Mouse (Mus musculus): ENCODE data around the gene Hoxc4. TPM values are rescaled to one million over a fixed set of nuclear protein-coding genes. Genes with fewer than 3 reads are reported as not detected.

Hoxc4 gene
- total and polyA plus RNA-seq, 3 experiments: 12.2 to 60.1 (median 29.3) TPM

DNA sequence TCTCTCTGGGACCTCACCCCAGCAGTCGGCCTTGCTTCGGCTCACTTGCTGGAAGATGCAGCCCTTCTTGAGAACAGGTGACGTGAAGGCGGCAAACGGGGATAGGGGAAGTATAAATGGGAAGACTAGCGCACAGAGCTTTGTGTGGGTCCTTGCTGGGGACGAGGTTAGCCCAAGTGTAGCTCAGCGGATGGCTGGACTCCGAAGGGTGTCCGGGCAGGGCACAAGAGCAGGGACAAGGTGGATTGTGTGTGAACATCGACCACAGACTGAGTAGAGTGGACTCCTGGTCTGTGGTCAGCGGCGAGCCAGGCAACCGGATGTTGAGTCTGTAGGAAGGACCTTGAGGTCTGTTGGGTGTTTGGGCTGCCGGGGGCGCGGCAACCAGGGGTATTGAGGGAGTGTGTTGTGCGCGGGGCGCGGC, 43.0 kb upstream of the Hoxc4 start:
- peaks cover 54% of the 10 kb centered on the region for H3K27me3 ChIP-seq (ENCODE audit: insufficient read depth, low read length)
- no peaks in the 10 kb centered on the region for H3K9me3 ChIP-seq (replicated peaks)
- DNase-seq (ENCODE audit: low spot score): no peak
- peaks cover 69% of the 10 kb centered on the region for H3K4me1 ChIP-seq (ENCODE audit: insufficient read depth, low read depth, low read length)
- H3K4me3 ChIP-seq (ENCODE audit: low read depth, low read length): peak overlapping the region; percentile 73
- no peaks in the 10 kb centered on the region for H3K36me3 ChIP-seq (replicated peaks)
- ATAC-seq (ENCODE audit: extremely low read depth, insufficient number of reproducible peaks, low FRiP score, poor library complexity, severe bottlenecking): no peak
- TF ChIP-seq CTCF (IDR thresholded peaks at IDR 0.05; ENCODE audit: low read depth, low read length) (no peak), GATA1 (IDR thresholded peaks at IDR 0.05; ENCODE audit: borderline replicate concordance, low read length) (no peak), TAL1 (conservative IDR thresholded peaks at IDR 0.05; ENCODE audit: low read depth, low read length) (no peak), GATA2 (IDR thresholded peaks at IDR 0.05; ENCODE audit: borderline replicate concordance, low read depth, low read length) (no peak), POLR2AphosphoS5 (IDR thresholded peaks at IDR 0.05; ENCODE audit: insufficient replicate concordance, low read depth, low read length) (no peak)

DNA sequence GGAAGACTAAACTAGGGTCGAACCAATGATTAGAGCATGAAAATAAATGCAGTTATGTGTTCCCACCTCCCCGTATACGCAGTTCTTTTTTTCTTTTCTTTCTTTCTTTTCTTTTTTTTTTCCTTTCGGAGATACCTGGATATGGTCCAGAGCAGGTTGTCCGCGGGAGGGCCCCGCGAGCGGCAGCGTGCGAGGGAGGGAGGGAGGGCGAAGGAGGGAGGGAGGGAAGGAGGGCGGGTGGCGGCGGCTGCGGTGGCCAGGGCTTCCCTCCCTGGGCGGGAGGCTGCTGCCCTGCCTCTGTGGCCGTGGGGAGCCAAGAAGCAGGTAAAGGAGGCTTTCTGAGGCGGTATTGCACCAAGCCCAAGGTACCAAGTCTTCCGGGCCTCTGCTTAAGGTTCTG, 42.6 kb upstream of the Hoxc4 start, which contains the start of gene Hoxc9:
Gene Hoxc9, plus strand, starts transcription at position 269 of the 400 bp plus-strand sequence.
- Histone ChIP-seq H3K9me3 (replicated peaks) (no peaks in the 10 kb centered on the region), H3K36me3 (replicated peaks) (no peaks in the 10 kb centered on the region), H3K4me3 (ENCODE audit: low read depth, low read length) (peak within 1 kb of the TSS; percentile 73), H3K27me3 (ENCODE audit: insufficient read depth, low read length) (peaks cover 49% of the 10 kb centered on the region), H3K4me1 (ENCODE audit: insufficient read depth, low read depth, low read length) (peaks cover 69% of the 10 kb centered on the region)
- TF ChIP-seq GATA2 (IDR thresholded peaks at IDR 0.05; ENCODE audit: borderline replicate concordance, low read depth, low read length) (no peak), POLR2AphosphoS5 (IDR thresholded peaks at IDR 0.05; ENCODE audit: insufficient replicate concordance, low read depth, low read length) (no peak), CTCF (IDR thresholded peaks at IDR 0.05; ENCODE audit: low read depth, low read length) (no peak), GATA1 (IDR thresholded peaks at IDR 0.05; ENCODE audit: borderline replicate concordance, low read length) (no peak)
- no peak for ATAC-seq (ENCODE audit: extremely low read depth, insufficient number of reproducible peaks, low FRiP score, poor library complexity, severe bottlenecking)
- DNase-seq (ENCODE audit: low spot score): peak; percentile 47

DNA sequence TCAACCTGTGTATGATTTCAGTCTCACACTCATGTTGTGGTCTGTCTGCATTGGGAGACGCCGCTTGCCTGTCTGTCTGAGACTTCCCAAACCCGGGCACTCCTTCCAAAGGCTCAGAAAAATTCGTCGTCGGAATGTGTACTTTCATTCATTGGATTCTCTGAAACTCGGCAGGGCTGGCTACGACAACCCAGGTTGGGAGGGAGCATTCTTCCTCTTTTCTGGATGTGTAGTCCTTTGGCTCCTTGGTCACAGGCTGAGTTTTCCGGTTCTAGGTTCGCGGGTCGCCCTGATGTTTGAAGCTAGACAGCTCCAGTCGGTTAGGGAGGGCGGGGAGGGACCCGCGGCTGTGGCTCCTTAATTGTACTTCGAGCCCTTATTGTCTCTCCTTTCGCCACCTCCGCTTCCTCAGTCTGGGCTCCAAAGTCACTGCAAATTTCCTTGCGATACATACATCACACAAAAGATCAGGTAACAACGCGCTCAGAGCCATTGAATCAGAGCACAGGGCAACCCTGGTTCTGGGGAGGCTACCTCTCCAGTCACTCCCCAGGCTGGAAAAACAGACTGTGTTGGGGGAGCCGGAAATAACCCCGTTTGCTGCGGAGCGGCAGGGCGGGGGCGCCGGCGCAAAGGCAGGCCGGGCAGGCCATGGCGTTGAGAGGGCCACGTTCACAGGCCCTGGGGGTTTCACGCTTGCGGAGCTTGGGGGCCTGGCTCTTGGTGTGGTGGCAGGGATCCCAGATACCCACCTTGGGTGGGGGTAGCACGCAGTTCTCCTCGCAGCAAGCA, 41.9 kb upstream of the Hoxc4 start:
- no peaks in the 10 kb centered on the region for H3K36me3 ChIP-seq (replicated peaks)
- H3K9me3 ChIP-seq (replicated peaks): no peaks in the 10 kb centered on the region
- DNase-seq (ENCODE audit: low spot score) (peak; percentile 73), ATAC-seq (ENCODE audit: extremely low read depth, insufficient number of reproducible peaks, low FRiP score, poor library complexity, severe bottlenecking) (no peak)
- peaks cover 45% of the 10 kb centered on the region for H3K27me3 ChIP-seq (ENCODE audit: insufficient read depth, low read length)
- H3K4me3 ChIP-seq (ENCODE audit: low read depth, low read length): peak overlapping the region; percentile 73
- TF ChIP-seq GATA1 (IDR thresholded peaks at IDR 0.05; ENCODE audit: borderline replicate concordance, low read length) (no peak), GATA2 (IDR thresholded peaks at IDR 0.05; ENCODE audit: borderline replicate concordance, low read depth, low read length) (no peak), TAL1 (conservative IDR thresholded peaks at IDR 0.05; ENCODE audit: low read depth, low read length) (no peak), CTCF (IDR thresholded peaks at IDR 0.05; ENCODE audit: low read depth, low read length) (no peak), POLR2AphosphoS5 (IDR thresholded peaks at IDR 0.05; ENCODE audit: insufficient replicate concordance, low read depth, low read length) (no peak)
- peaks cover 71% of the 10 kb centered on the region for H3K4me1 ChIP-seq (ENCODE audit: insufficient read depth, low read depth, low read length)

DNA sequence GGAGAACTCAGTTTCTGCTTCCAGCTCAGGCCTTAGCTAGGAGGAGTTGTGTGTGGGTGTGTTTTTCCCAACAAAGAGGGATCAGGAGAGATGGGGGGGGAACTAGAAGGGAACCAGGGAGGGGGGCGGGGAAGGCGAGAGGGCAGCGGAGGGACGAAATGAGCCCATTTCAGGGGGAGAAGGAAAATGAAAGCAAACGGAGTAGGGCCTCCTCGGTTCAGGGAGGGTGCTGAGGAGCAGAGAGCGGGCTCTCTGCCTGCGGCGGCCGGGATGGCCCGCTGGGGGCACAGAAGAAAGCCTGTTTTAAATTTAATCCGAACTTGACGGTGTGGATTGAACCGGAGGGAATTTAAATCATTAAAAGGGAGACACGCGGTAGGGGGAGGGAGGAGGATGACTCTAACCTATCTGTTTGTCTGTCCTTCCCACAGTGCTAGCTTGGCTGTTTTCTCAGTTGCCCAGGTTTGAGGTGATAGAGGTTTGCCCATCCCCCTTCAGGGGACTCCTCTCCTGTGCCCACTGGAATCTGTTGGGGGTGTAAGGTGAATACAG, 41.2 kb upstream of the Hoxc4 start:
- Histone ChIP-seq H3K9me3 (replicated peaks) (no peaks in the 10 kb centered on the region), H3K27me3 (ENCODE audit: insufficient read depth, low read length) (peaks cover 44% of the 10 kb centered on the region), H3K4me3 (ENCODE audit: low read depth, low read length) (peak overlapping the region; percentile 73), H3K4me1 (ENCODE audit: insufficient read depth, low read depth, low read length) (peaks cover 72% of the 10 kb centered on the region), H3K36me3 (replicated peaks) (no peaks in the 10 kb centered on the region)
- TF ChIP-seq GATA2 (IDR thresholded peaks at IDR 0.05; ENCODE audit: borderline replicate concordance, low read depth, low read length): no peak
- no peak for TF ChIP-seq GATA1 (IDR thresholded peaks at IDR 0.05; ENCODE audit: borderline replicate concordance, low read length)
- TF ChIP-seq TAL1 (conservative IDR thresholded peaks at IDR 0.05; ENCODE audit: low read depth, low read length): no peak
- no peak for TF ChIP-seq POLR2AphosphoS5 (IDR thresholded peaks at IDR 0.05; ENCODE audit: insufficient replicate concordance, low read depth, low read length)
- TF ChIP-seq CTCF (IDR thresholded peaks at IDR 0.05; ENCODE audit: low read depth, low read length): no peak
- peak; percentile 55 for DNase-seq (ENCODE audit: low spot score)
- ATAC-seq (ENCODE audit: extremely low read depth, insufficient number of reproducible peaks, low FRiP score, poor library complexity, severe bottlenecking): no peak

DNA sequence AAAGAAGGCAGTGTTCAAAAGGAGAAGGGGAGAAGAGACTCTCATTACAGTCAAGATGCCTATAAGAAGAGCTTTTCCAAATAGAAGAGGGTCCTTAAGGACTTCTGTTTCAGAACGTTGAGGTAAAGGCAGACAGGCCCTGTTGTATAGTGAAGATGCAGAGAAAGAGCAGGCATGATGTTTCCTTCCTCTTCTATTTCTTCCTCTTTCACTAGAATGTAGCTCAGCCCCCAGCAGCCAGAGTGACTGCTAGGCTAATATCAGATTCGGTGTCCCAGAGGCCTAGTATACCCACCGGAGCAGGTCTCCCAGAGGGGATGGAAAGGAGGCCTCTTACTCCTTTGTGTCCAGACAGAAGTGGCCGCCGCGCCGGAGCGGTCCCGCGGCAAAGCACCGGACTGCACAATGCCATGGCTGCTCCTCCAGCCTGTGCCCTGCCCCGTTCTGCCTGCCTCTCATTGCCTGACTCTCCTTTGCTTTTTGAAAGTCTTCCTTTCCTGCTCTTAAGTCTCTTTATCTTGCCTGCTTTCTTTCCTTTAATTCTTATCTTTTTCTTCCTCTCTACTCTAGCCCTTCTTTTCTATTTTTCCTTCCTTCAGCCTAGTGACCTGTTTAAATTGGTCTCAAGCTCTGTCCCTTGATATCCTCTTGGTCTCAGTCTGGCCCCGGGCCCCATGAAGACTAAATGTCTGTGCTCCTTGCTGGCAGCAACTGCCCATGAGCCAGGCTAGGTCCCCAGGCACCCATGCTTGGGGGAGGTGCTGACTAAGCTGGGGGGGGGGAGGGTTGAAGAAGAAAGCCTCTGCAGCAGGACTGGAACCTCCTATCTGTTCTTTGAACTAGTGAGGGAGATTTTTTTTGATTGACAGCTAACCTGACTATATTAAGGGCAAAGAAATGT, 39.9 kb upstream of the Hoxc4 start:
- no peaks in the 10 kb centered on the region for H3K9me3 ChIP-seq (replicated peaks)
- DNase-seq (ENCODE audit: low spot score) (no peak), ATAC-seq (ENCODE audit: extremely low read depth, insufficient number of reproducible peaks, low FRiP score, poor library complexity, severe bottlenecking) (no peak)
- peak overlapping the region; percentile 67; the same call in 1 of the 2 replicates for H3K4me3 ChIP-seq (ENCODE audit: low read depth, low read length)
- H3K27me3 ChIP-seq (ENCODE audit: insufficient read depth, low read length): peaks cover 42% of the 10 kb centered on the region
- H3K36me3 ChIP-seq (replicated peaks): peaks cover 2% of the 10 kb centered on the region
- H3K4me1 ChIP-seq (ENCODE audit: insufficient read depth, low read depth, low read length): peaks cover 76% of the 10 kb centered on the region
- no peak for TF ChIP-seq CTCF (IDR thresholded peaks at IDR 0.05; ENCODE audit: low read depth, low read length)
- no peak for TF ChIP-seq GATA2 (IDR thresholded peaks at IDR 0.05; ENCODE audit: borderline replicate concordance, low read depth, low read length)
- no peak for TF ChIP-seq TAL1 (conservative IDR thresholded peaks at IDR 0.05; ENCODE audit: low read depth, low read length)
- no peak for TF ChIP-seq POLR2AphosphoS5 (IDR thresholded peaks at IDR 0.05; ENCODE audit: insufficient replicate concordance, low read depth, low read length)
- no peak for TF ChIP-seq GATA1 (IDR thresholded peaks at IDR 0.05; ENCODE audit: borderline replicate concordance, low read length)

Data from G1E (cell line).